Mouse (Mus musculus): Measurements from ENCODE around the gene Elavl1. TPM values are rescaled to one million over a fixed set of nuclear protein-coding genes. Genes with fewer than 3 reads are reported as not detected.
A peak's percentile ranks its signal among the peaks of the same experiment; 100 is the strongest.

Elavl1 gene
- polyA plus RNA-seq, 1 experiment from 2014 or later: 334 TPM

- Histone ChIP-seq H3K36me3 (peaks cover 28% of the 10 kb centered on the region), H3K4me2 (replicated peaks) (no peak overlapping the region), H3K27me3 (no peaks in the 10 kb centered on the region), H3K27ac (no peak overlapping the region), H3K9me3 (no peaks in the 10 kb centered on the region), H3K9ac (no peak overlapping the region), H3K4me1 (peaks cover 22% of the 10 kb centered on the region), H3K4me3 (no peak overlapping the region)
- WGBS: 95% methylated on average over 1 of the region's 1 CpGs
- no peak for ATAC-seq (ENCODE audit: insufficient number of reproducible peaks, insufficient read depth, low FRiP score, low TSS enrichment)
Observed at GRCm38 (mm10) chr8:4320404-4320803, 4.8 kb downstream of the Elavl1 start.

- Histone ChIP-seq H3K36me3 (peaks cover 28% of the 10 kb centered on the region), H3K4me1 (peaks cover 22% of the 10 kb centered on the region), H3K27ac (no peak overlapping the region), H3K9me3 (no peaks in the 10 kb centered on the region), H3K4me2 (replicated peaks) (no peak overlapping the region), H3K27me3 (no peaks in the 10 kb centered on the region), H3K4me3 (no peak overlapping the region), H3K9ac (no peak overlapping the region)
- ATAC-seq (ENCODE audit: insufficient number of reproducible peaks, insufficient read depth, low FRiP score, low TSS enrichment): no peak
- 99% methylated on average over 11 of the region's 11 CpGs for WGBS
Observed at GRCm38 (mm10) chr8:4319573-4319872, 5.7 kb downstream of the Elavl1 start.

DNA sequence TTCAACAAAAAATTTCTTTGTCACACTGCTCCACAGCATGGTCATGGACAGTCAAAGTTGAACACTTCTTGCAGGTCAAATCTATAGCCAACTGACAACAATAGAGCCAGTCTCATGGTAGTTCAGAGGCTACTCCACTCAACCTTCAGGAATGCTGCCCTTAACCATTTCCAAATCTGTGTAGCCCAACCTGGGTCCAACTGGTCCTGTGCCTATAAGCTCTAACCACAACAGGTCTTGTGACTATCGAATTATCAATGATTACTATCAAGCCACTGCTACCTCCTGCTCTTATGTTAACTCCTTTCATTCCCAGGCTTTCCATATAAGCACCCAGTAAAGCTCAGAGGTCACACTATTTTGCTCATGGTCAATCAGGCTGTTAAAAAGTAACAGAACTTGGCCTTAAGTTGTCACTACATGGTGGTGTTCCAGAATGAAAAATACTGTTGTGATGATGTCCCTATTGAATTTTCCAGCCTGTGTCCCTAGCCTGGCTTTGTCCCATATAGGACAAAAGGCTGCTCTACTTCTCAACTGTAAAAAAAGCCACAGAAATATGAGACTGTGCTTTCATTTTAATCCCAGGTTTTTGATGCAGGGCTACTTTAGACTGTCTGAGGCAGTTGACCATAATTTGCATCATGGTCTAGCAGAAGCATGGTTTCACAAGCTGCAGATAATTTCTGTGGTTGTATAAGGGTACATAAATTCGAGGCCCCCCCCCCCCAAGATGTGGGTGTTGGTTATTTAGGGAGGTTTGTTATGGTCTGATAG lies 6.2 kb downstream of the Elavl1 start:
- WGBS: 85% methylated on average over 2 of the region's 2 CpGs
- H3K9me3 ChIP-seq: no peaks in the 10 kb centered on the region
- no peak for ATAC-seq (ENCODE audit: insufficient number of reproducible peaks, insufficient read depth, low FRiP score, low TSS enrichment)
- no peak overlapping the region for H3K27ac ChIP-seq
- no peaks in the 10 kb centered on the region for H3K27me3 ChIP-seq
- H3K4me1 ChIP-seq: peaks cover 22% of the 10 kb centered on the region
- peaks cover 28% of the 10 kb centered on the region for H3K36me3 ChIP-seq
- no peak overlapping the region for H3K4me2 ChIP-seq (replicated peaks)
- no peak overlapping the region for H3K9ac ChIP-seq
- H3K4me3 ChIP-seq: no peak overlapping the region

GRCm38 (mm10) chr8:4318124-4318523 lies 7.1 kb downstream of the Elavl1 start:
- peaks cover 28% of the 10 kb centered on the region for H3K36me3 ChIP-seq
- no peak overlapping the region for H3K4me2 ChIP-seq (replicated peaks)
- H3K9ac ChIP-seq: no peak overlapping the region
- WGBS: 91% methylated on average over 5 of the region's 5 CpGs
- no peaks in the 10 kb centered on the region for H3K9me3 ChIP-seq
- no peak for ATAC-seq (ENCODE audit: insufficient number of reproducible peaks, insufficient read depth, low FRiP score, low TSS enrichment)
- no peaks in the 10 kb centered on the region for H3K27me3 ChIP-seq
- no peak overlapping the region for H3K27ac ChIP-seq
- no peak overlapping the region for H3K4me3 ChIP-seq
- peaks cover 14% of the 10 kb centered on the region for H3K4me1 ChIP-seq

GRCm38 (mm10) chr8:4314852-4315251 lies 10.4 kb downstream of the Elavl1 start:
- Histone ChIP-seq H3K4me3 (no peak overlapping the region), H3K4me1 (peaks cover under 1% of the 10 kb centered on the region; the same call in 1 of the 2 replicates), H3K36me3 (peaks cover 26% of the 10 kb centered on the region), H3K27ac (no peak overlapping the region), H3K27me3 (no peaks in the 10 kb centered on the region), H3K9ac (no peak overlapping the region), H3K4me2 (replicated peaks) (no peak overlapping the region), H3K9me3 (no peaks in the 10 kb centered on the region)
- 94% methylated on average over 3 of the region's 3 CpGs for WGBS
- ATAC-seq (ENCODE audit: insufficient number of reproducible peaks, insufficient read depth, low FRiP score, low TSS enrichment): no peak

- H3K27me3 ChIP-seq: no peaks in the 10 kb centered on the region
- H3K4me3 ChIP-seq: no peak overlapping the region
- peaks cover 32% of the 10 kb centered on the region for H3K36me3 ChIP-seq
- WGBS: 78% methylated on average over 3 of the region's 3 CpGs
- no peaks in the 10 kb centered on the region for H3K9me3 ChIP-seq
- no peak overlapping the region for H3K4me2 ChIP-seq (replicated peaks)
- no peaks in the 10 kb centered on the region; the same call in 1 of the 2 replicates for H3K4me1 ChIP-seq
- ATAC-seq (ENCODE audit: insufficient number of reproducible peaks, insufficient read depth, low FRiP score, low TSS enrichment): no peak
- H3K9ac ChIP-seq: no peak overlapping the region
- H3K27ac ChIP-seq: no peak overlapping the region
Observed at GRCm38 (mm10) chr8:4313254-4314124, 11.7 kb downstream of the Elavl1 start.

GRCm38 (mm10) chr8:4312104-4312503 lies 13.1 kb downstream of the Elavl1 start:
- H3K9me3 ChIP-seq: no peaks in the 10 kb centered on the region
- H3K27ac ChIP-seq: no peak overlapping the region
- no peak for ATAC-seq (ENCODE audit: insufficient number of reproducible peaks, insufficient read depth, low FRiP score, low TSS enrichment)
- H3K4me3 ChIP-seq: no peak overlapping the region
- H3K4me1 ChIP-seq: no peaks in the 10 kb centered on the region; the same call in 1 of the 2 replicates
- H3K9ac ChIP-seq: no peak overlapping the region
- no peaks in the 10 kb centered on the region for H3K27me3 ChIP-seq
- H3K4me2 ChIP-seq (replicated peaks): no peak overlapping the region
- H3K36me3 ChIP-seq: peaks cover 43% of the 10 kb centered on the region

GRCm38 (mm10) chr8:4305838-4306237 lies 19.4 kb downstream of the Elavl1 start:
- Histone ChIP-seq H3K9me3 (no peaks in the 10 kb centered on the region), H3K4me3 (no peak overlapping the region), H3K4me2 (replicated peaks) (no peak overlapping the region), H3K36me3 (peaks cover 93% of the 10 kb centered on the region), H3K9ac (no peak overlapping the region), H3K4me1 (no peaks in the 10 kb centered on the region), H3K27ac (no peak overlapping the region), H3K27me3 (no peaks in the 10 kb centered on the region)
- WGBS: 90% methylated on average over 2 of the region's 2 CpGs
- ATAC-seq (ENCODE audit: insufficient number of reproducible peaks, insufficient read depth, low FRiP score, low TSS enrichment): no peak

- H3K36me3 ChIP-seq: peaks cover 96% of the 10 kb centered on the region
- 76% methylated on average over 3 of the region's 3 CpGs for WGBS
- H3K4me1 ChIP-seq: no peaks in the 10 kb centered on the region
Observed at GRCm38 (mm10) chr8:4304124-4304547, 21.1 kb downstream of the Elavl1 start.

GRCm38 (mm10) chr8:4297822-4298221 lies 27.4 kb downstream of the Elavl1 start:
- WGBS: 91% methylated on average over 4 of the region's 4 CpGs

More at GRCm38 (mm10) chr8:4304124-4304547, 21.1 kb downstream of the Elavl1 start:
- no peak overlapping the region for H3K9ac ChIP-seq
- H3K4me3 ChIP-seq: no peak overlapping the region
- no peak overlapping the region for H3K4me2 ChIP-seq (replicated peaks)
- H3K9me3 ChIP-seq: no peaks in the 10 kb centered on the region
- H3K27ac ChIP-seq: no peak overlapping the region
- H3K27me3 ChIP-seq: no peaks in the 10 kb centered on the region
- ATAC-seq (ENCODE audit: insufficient number of reproducible peaks, insufficient read depth, low FRiP score, low TSS enrichment): no peak

GRCm38 (mm10) chr8:4292738-4293137 lies 32.5 kb downstream of the Elavl1 start:
- no peak for ATAC-seq (ENCODE audit: insufficient number of reproducible peaks, insufficient read depth, low FRiP score, low TSS enrichment)
- Histone ChIP-seq H3K9ac (no peak overlapping the region), H3K4me3 (no peak overlapping the region), H3K36me3 (peaks cover 79% of the 10 kb centered on the region), H3K4me2 (replicated peaks) (no peak overlapping the region), H3K4me1 (no peaks in the 10 kb centered on the region), H3K9me3 (no peaks in the 10 kb centered on the region), H3K27me3 (no peaks in the 10 kb centered on the region), H3K27ac (no peak overlapping the region)
- 93% methylated on average over 5 of the region's 5 CpGs for WGBS

More at GRCm38 (mm10) chr8:4297822-4298221, 27.4 kb downstream of the Elavl1 start:
- H3K4me3 ChIP-seq: no peak overlapping the region
- no peak for ATAC-seq (ENCODE audit: insufficient number of reproducible peaks, insufficient read depth, low FRiP score, low TSS enrichment)
- H3K27me3 ChIP-seq: no peaks in the 10 kb centered on the region
- no peak overlapping the region for H3K27ac ChIP-seq
- H3K9me3 ChIP-seq: no peaks in the 10 kb centered on the region
- H3K36me3 ChIP-seq: peaks cover 83% of the 10 kb centered on the region
- H3K9ac ChIP-seq: no peak overlapping the region
- no peaks in the 10 kb centered on the region for H3K4me1 ChIP-seq
- no peak overlapping the region for H3K4me2 ChIP-seq (replicated peaks)

GRCm38 (mm10) chr8:4276111-4276465 lies 49.1 kb downstream of the Elavl1 start:
- H3K4me3 ChIP-seq: peak overlapping the region; percentile 64
- peaks cover 18% of the 10 kb centered on the region for H3K36me3 ChIP-seq
- 28% methylated on average over 9 of the region's 9 CpGs for WGBS
- peak; percentile 47; the same call in 1 of the 2 replicates for ATAC-seq (ENCODE audit: insufficient number of reproducible peaks, insufficient read depth, low FRiP score, low TSS enrichment)
- H3K4me2 ChIP-seq (replicated peaks): peak overlapping the region; percentile 72
- peaks cover 7% of the 10 kb centered on the region for H3K4me1 ChIP-seq
- H3K9ac ChIP-seq: peak overlapping the region; percentile 66
- no peaks in the 10 kb centered on the region for H3K9me3 ChIP-seq
- H3K27ac ChIP-seq: peak overlapping the region; percentile 41; the same call in 1 of the 2 replicates
- H3K27me3 ChIP-seq: no peaks in the 10 kb centered on the region

All from embryonic facial prominence, embryonic 12.5 days (tissue).